Mouse (Mus musculus): Measurements from ENCODE around the gene Npepps.
"Not testable (repeated sequence)": the region's sequence is repeated elsewhere in the genome, so short reads cannot be mapped to it uniquely, and the experiment has no call there.

- TF ChIP-seq POLR2A (IDR thresholded peaks at IDR 0.05; ENCODE audit: borderline replicate concordance, low read depth, low read length); CTCF (IDR thresholded peaks at IDR 0.05; ENCODE audit: low read depth, low read length): not testable (repeated sequence)
Observed at GRCm38 (mm10) chr11:97274947-97275346, 5.5 kb downstream of the Npepps start.

Measured in bone marrow macrophage, adult 2 months (primary cell).